Mouse (Mus musculus) kidney, embryonic 16.5 days (tissue): ENCODE data around the gene Gm14124. TPM values are rescaled to one million over a fixed set of nuclear protein-coding genes. Genes with fewer than 3 reads are reported as not detected.
A peak's percentile ranks its signal among the peaks of the same experiment; 100 is the strongest.
"Not testable (repeated sequence)": the region's sequence is repeated elsewhere in the genome, so short reads cannot be mapped to it uniquely, and the experiment has no call there.

Experiments
- ATAC-seq: fragments of 200-750 bp; cut with Nextera tagmentation; 2 replicates; pipeline ENCODE4 v1.8.0; 2017; ENCODE audit warnings: moderate TSS enrichment; ENCODE audit not compliant: low FRiP score, low TSS enrichment
- H3K27ac ChIP-seq: fragments of 300-500 bp; sonication (generic); 2 replicates; pipeline ENCODE4 v1.5.1; 2014; ENCODE audit warnings: low read length
- H3K27me3 ChIP-seq: fragments of 300-500 bp; sonication (generic); 2 replicates; pipeline ENCODE4 v1.6.1; 2014; ENCODE audit warnings: low read length, control low read depth, mixed read lengths; ENCODE audit not compliant: insufficient read depth
- H3K36me3 ChIP-seq: fragments of 300-500 bp; sonication (generic); 2 replicates; pipeline ENCODE4 v1.6.1; 2014; ENCODE audit warnings: low read length, control low read depth, mixed read lengths; ENCODE audit not compliant: insufficient read depth
- H3K4me1 ChIP-seq: fragments of 300-500 bp; sonication (generic); 2 replicates; pipeline ENCODE4 v1.6.1; 2014; ENCODE audit warnings: low read length, control low read depth, mixed read lengths; ENCODE audit not compliant: insufficient read depth
- H3K4me2 ChIP-seq: fragments of 300-500 bp; sonication (generic); replicated peaks from 2 replicates; pipeline ENCODE4 v1.6.1; 2014; ENCODE audit warnings: low read depth, low read length
- H3K4me3 ChIP-seq: fragments of 300-500 bp; sonication (generic); 2 replicates; pipeline ENCODE4 v1.5.1; 2014; ENCODE audit warnings: mild to moderate bottlenecking, low read length
- H3K9ac ChIP-seq: fragments of 300-500 bp; sonication (generic); replicated peaks from 2 replicates; pipeline ENCODE4 v1.6.1; 2014; ENCODE audit warnings: low read length
- H3K9me3 ChIP-seq: fragments of 300-500 bp; sonication (generic); 2 replicates; pipeline ENCODE4 v1.6.1; 2016; ENCODE audit warnings: low read length, control low read depth
- WGBS: fragments of 180-500 bp; shearing (Covaris S2); extraction: QIAGEN DNeasy Blood & Tissue Kit; methylation state at CpG from one replicate; pipeline ENCODE4 v1.1.7; 2014; 5-methylcytosine and 5-hydroxymethylcytosine counted together
- polyA plus RNA-seq: library from polyadenylated mRNA; unstranded; fragments of >200 nt; fragmentation: Nextera tagmentation; extraction: Ambion mirVana; gene quantifications from 2 replicates; pipeline ENCODE4 v1.2.1, GENCODE M21; 2015

Gene Gm14124
- polyA plus RNA-seq, 1 experiment from 2014 or later, result 0.06 TPM

GRCm38 (mm10) chr2:150310952-150311884 lies 53.9 kb downstream of the Gm14124 start:
- H3K4me2 ChIP-seq, result peak overlapping the region; percentile 55
- peak overlapping the region; percentile 78 for H3K9ac ChIP-seq
- peak; percentile 99 for ATAC-seq
- not testable (repeated sequence) for H3K4me1 ChIP-seq, H3K9me3 ChIP-seq, H3K27me3 ChIP-seq
- H3K27ac ChIP-seq, result peak overlapping the region; percentile 75
- peak overlapping the region; percentile 67 for H3K4me3 ChIP-seq
- WGBS, result 9% methylated on average over 18 of the region's 19 CpGs
- H3K36me3 ChIP-seq, result peaks cover 23% of the 10 kb centered on the region

DNA sequence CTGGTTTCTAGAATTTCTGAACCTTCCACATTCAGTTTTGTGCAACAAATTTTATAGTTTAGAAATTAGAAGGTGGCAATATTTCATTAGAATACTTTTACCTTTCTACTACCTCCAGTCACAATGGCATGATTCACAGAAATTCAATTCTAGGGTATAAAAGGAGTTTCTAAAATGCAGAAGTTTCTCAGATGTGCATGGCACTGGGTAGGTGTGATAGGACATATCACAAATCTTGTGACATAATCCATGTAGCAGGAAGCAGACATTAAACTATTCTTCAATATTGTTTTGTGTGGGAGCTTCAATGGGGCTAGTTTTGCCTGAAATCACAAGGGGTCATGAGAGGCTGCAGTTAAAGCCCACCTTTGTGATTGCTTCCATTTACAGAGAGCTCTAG lies 58.8 kb downstream of the Gm14124 start:
- Histone ChIP-seq H3K27me3 (no peaks in the 10 kb centered on the region), H3K4me2 (no peak overlapping the region), H3K9ac (no peak overlapping the region), H3K4me3 (no peak overlapping the region), H3K27ac (no peak overlapping the region), H3K9me3 (peaks cover 40% of the 10 kb centered on the region), H3K36me3 (peaks cover 53% of the 10 kb centered on the region), H3K4me1 (no peaks in the 10 kb centered on the region)
- no peak for ATAC-seq

DNA sequence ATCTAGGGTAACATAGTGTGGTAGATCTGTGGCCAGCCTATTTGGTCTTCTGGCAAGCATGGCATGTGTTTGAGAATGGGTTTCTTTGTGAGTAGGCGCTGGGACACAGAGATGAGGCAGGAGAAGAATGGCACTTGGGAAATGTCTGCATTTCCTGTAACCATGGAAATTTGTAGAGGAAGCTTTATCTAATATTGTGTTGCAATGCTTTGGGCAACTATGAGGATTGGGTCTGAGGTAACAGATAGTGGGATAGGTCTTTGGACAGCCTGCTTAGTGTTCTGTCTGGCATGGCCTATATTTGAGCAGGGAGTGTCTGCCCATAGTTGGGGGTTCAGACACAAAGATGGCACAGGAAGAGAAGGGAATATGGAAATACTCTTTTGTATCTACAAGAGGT lies 61.7 kb downstream of the Gm14124 start:
- H3K4me3 ChIP-seq, result no peak overlapping the region
- WGBS, result 94% methylated on average over 1 of the region's 1 CpGs
- H3K9me3 ChIP-seq, result peaks cover 44% of the 10 kb centered on the region
- H3K4me1 ChIP-seq, result no peaks in the 10 kb centered on the region
- H3K4me2 ChIP-seq, result no peak overlapping the region
- H3K36me3 ChIP-seq, result peaks cover 66% of the 10 kb centered on the region
- H3K27me3 ChIP-seq, result no peaks in the 10 kb centered on the region
- no peak overlapping the region for H3K9ac ChIP-seq
- H3K27ac ChIP-seq, result no peak overlapping the region
- ATAC-seq, result no peak

Other genes with a start within 250 kb of the Gm14124 start
- gene Zfp120, start 120.8 kb upstream of the Gm14124 start, polyA plus RNA-seq, result 9.4 and 10.2 TPM in 2 replicates
- not detected in 2 replicates for gene Gm10770, start 77.8 kb upstream of the Gm14124 start, polyA plus RNA-seq
- not detected in 2 replicates for gene Gm14139, start 75.8 kb upstream of the Gm14124 start, polyA plus RNA-seq
- 16.4 and 16.7 TPM in 2 replicates for gene Zfp937, start 39.4 kb upstream of the Gm14124 start, polyA plus RNA-seq
- 5.7 and 6.0 TPM in 2 replicates for gene Gm21994, start 1.9 kb upstream of the Gm14124 start, polyA plus RNA-seq
- 4.2 and 6.0 TPM in 2 replicates for gene Gm10130, start 66.2 kb downstream of the Gm14124 start, polyA plus RNA-seq
- 8.5 and 9.4 TPM in 2 replicates for gene 3300002I08Rik, start 105.2 kb downstream of the Gm14124 start, polyA plus RNA-seq
- 10.8 and 11.5 TPM in 2 replicates for gene Zfp442, start 194.0 kb downstream of the Gm14124 start, polyA plus RNA-seq
- 0.08 and 0.16 TPM in 2 replicates for gene Zfp345, start 227.6 kb downstream of the Gm14124 start, polyA plus RNA-seq